Mouse (Mus musculus): ENCODE data around the gene Olfr665.
"Not testable (repeated sequence)": the region's sequence is repeated elsewhere in the genome, so short reads cannot be mapped to it uniquely, and the experiment has no call there.

The Olfr665 gene

DNA sequence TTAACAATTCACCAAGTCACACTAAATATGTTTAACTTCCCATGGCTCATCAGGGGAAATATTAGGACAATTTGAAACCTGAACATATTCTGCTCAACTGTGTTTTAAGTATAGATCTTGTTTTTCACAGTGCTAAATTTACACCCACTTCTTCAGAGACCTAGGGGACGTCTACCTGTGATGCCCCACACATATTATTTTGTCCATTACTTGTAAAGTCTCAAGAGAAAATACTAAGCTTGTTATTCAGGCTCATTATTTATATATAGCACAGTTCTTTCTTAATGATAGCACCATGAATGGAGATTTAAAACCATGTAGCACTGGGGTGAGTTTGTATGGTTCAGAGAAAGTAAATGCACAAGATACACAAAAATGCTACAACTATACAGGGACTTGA, at the start of gene Olfr665:
Gene Olfr665 (plus strand): TSS at position 301 of the 400 bp plus-strand sequence.
- DNase-seq: no peak

DNA sequence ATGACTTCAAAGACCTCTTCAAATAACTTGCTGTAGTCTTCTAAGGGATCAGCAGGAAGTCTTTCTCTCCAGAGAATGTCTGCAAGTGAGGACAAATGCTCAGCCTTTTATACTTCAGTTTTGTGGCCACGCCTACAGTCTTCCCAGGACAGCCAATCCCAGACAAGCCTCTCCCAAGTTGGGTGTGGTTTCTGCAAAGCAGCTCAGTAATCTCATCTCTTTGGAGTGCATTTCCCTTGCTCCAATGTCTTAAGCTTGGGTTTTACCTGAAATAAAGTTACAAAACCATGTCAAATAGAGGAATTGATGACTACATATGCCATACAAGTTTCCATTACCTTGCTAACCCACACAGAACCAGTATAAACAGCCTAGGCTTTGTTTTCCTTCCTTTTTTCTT, 35.3 kb upstream of the Olfr665 start, which contains the start of gene Usp17lb:
Gene Usp17lb (minus strand): TSS at position 101 of the 400 bp plus-strand sequence.
- DNase-seq: no peak

DNA sequence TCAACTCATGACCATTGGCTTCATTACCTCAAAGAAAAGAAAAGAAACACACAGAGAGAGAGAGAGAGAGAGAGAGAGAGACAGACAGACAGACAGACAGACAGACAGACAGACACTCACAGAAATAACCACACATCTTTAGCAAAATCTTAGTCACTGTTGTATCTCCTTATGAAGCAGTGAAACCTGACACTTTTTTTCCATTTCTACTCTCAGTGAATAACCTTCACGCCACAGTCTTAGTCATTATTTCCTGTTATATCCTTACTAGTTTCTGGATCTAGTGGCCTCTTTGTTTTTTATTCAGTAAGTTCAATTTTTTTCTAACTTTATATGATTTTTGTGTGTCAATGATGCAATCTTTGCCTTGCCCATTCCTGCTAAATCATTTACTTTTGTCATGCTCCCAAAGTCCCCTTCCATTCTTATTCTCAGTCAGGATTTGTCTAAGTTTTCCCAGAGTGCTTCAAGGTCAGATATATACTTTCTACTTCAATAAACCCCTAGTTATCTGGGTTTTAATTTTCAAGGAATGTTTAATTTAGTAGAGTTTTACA, 34.0 kb upstream of the Olfr665 start:
- DNase-seq: no peak

DNA sequence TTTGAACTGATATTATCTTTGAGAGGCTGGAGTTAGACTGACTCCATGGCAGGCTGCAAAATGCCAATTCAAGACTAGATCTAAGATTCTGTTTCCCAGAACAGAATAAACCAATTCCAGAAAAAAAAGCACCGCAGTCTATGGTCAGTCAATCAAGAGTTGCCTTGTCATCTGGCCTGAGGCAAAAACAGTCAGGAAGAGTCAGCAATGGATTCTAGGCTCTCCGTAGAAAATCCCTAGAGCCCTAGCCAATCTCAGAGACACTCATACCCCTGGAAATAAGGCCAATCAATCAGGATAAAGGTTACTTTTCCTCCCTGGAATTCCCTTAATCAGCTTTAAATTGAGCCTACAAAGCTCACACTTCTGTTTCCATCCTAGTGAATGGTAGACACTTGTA, 26.3 kb upstream of the Olfr665 start:
- not testable (repeated sequence) for DNase-seq

DNA sequence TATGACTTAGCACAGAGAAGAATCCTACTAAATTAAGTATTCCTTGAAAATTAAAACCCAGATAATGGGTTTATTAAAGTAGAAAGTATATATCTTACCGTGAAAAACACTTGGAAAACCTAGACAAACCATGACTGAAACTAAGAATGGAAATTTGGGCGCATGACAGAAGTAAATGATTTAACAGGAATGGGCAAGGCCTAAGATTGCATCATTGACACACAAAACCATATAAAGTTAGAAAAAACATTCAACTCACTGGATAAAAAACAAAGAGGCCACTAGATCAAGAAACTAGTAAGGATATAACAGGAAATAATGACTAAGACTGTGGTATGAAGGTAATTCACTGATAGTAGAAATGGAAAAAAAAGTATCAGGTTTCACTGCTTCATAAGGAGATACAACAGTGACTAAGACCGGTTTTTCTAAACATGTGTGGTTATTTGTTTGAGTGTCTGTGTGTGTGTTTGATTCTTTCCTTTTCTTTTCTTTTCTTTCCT, 22.5 kb upstream of the Olfr665 start:
- DNase-seq: no peak

DNA sequence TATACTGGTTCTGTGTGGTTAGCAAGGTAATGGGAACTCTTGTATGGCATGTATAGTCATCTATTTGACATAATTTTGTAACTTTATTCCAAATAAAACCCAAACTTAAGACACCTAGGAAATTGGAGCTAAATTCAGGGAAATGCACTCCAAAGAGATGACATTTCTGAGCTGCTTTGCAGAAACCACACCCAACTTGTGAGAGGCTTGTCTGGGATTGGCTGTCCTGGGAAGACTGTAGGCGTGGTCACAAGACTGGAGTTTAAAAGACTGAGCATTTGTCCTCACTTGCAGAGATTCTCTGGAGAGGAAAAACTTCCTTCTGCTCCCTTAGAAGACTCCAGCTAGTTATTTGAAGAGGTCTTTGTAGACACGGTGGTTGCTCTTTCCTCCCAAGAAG, 21.1 kb upstream of the Olfr665 start, which contains the start of gene Usp17la:
Gene Usp17la (plus strand): TSS at position 301 of the 400 bp plus-strand sequence.
- not testable (repeated sequence) for DNase-seq

DNA sequence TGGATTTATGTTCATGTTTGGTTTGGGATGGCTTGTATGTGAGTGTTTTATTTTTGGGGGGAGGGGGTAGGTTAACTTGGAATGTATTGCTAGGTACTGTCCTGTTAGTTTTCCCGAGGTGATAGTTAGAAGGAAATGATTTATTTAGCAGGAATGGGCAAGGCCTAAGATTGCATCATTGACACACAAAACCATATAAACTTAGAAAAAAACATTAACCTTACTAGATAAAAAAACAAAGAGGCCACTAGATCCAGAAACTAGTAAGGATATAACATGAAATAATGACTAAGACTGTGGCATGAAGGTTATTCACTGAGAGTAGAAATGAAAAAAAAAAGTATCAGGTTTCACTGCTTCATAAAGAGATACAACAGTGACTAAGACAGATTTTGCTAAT, 20.1 kb upstream of the Olfr665 start:
- DNase-seq: no peak

DNA sequence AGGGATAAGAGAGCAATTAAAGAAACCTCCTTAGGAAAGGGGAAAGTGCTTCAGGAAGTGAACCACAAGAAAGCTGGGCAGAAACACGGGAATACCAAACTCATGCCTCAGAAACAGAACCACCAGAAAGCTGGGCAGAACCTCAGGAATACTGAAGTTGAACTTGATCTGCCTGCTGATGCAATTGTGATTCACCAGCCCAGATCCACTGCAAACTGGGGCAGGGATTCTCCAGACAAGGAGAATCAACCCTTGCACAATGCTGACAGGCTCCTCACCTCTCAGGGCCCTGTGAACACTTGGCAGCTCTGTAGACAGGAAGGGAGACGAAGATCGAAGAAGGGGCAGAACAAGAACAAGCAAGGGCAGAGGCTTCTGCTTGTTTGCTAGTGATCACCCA, 16.4 kb upstream of the Olfr665 start:
- no peak for DNase-seq

DNA sequence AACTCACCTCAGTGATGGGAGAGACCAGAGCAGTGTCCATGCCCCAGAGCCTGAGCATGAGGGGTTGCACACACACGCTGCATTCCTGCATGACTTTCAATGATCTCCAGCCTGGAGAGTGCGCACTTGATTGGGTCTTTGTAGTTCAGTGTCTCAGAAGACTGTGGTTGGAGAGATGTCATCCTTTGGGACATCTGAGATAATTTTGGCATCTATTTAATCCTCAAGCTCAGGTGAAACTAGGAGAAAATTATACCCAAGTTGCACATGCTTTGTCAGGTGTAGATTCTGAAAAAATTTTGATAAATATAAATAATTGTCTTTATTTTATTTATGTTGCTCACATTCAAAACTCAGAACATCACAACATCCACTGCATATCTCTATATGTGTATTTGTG, 18.0 kb downstream of the Olfr665 start, which contains the start of gene Olfr666:
Gene Olfr666 (minus strand): TSS at position 101 of the 400 bp plus-strand sequence.
- DNase-seq: no peak

DNA sequence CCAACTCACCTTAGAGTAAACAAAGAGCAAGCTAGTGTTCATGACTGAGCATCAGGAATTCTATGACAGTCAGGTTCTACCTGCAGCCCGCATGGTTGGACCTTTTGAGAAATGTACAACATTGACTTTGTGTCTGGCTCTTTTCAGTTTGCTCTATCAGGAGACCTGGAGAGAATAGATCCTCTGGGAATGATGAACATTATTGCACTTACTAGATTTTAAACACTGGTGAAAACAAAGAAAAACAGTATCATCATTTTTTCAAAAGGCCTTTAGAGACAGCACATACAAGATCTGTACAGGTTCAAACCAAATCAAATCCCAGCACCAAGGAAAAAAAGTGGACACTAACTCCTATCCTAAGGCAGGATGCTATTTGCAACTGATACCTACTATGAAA, 43.6 kb downstream of the Olfr665 start, which contains the start of gene Olfr667:
Gene Olfr667 (minus strand): TSS at position 101 of the 400 bp plus-strand sequence.
- no peak for DNase-seq

DNA sequence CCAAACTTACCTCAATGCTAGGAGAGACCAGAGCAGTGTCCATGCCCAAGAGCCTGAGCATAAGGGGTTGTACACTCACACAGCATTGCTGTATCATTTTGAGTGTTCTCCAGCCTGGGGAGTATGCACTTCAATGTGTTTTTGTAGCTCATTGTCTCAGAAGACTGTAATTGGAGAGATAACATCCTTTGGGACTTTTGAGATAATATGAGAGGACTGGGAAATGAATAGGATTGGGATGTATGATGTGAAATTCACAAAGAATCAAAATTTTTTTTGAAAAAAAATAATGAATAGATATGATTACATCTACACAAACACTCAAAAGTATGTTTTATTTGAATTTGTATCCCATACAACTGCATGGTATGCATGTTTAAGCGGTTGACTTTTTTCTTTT, 50.1 kb downstream of the Olfr665 start, which contains the start of gene Olfr668:
Gene Olfr668 (minus strand): TSS at position 101 of the 400 bp plus-strand sequence.
- DNase-seq: no peak

All from lung, postnatal 36 days (tissue).